Mouse (Mus musculus): ENCODE data around the gene Cpped1.

Cpped1 gene

GRCm38 (mm10) chr16:11909035-11909591 lies at the start of gene Cpped1:
Cpped1 (minus strand) TSS chr16:11909445.
- DNase-seq (ENCODE audit: inconsistent age in 2 of 2, low spot score in 1 of 2): peak; percentile 93 to 98

- DNase-seq (ENCODE audit: inconsistent age in 2 of 2, low spot score in 1 of 2): peak; percentile 28 to 86
Measured at GRCm38 (mm10) chr16:11940477-11940876, 31.2 kb upstream of the Cpped1 start.

- no peak for DNase-seq (ENCODE audit: inconsistent age in 2 of 2, low spot score in 1 of 2)
Measured at GRCm38 (mm10) chr16:11910801-11911200, 1.6 kb upstream of the Cpped1 start.

- DNase-seq (ENCODE audit: inconsistent age in 2 of 2, low spot score in 1 of 2): peak in 1 of 2 experiments; percentile 35
Measured at GRCm38 (mm10) chr16:11909817-11910216, 572 bp upstream of the Cpped1 start.

- no peak for DNase-seq (ENCODE audit: inconsistent age in 2 of 2, low spot score in 1 of 2)
Measured at GRCm38 (mm10) chr16:11908461-11909014, 707 bp downstream of the Cpped1 start.

- DNase-seq (ENCODE audit: inconsistent age in 2 of 2, low spot score in 1 of 2): no peak
Measured at GRCm38 (mm10) chr16:11907816-11908215, 1.4 kb downstream of the Cpped1 start.

- no peak for DNase-seq (ENCODE audit: inconsistent age in 2 of 2, low spot score in 1 of 2)
Measured at GRCm38 (mm10) chr16:11906906-11907305, 2.3 kb downstream of the Cpped1 start.

- no peak for DNase-seq (ENCODE audit: inconsistent age in 2 of 2, low spot score in 1 of 2)
Measured at GRCm38 (mm10) chr16:11905216-11905615, 4.0 kb downstream of the Cpped1 start.

GRCm38 (mm10) chr16:11902007-11902406 lies 7.2 kb downstream of the Cpped1 start:
- DNase-seq (ENCODE audit: inconsistent age in 2 of 2, low spot score in 1 of 2): no peak

GRCm38 (mm10) chr16:11900341-11900740 lies 8.9 kb downstream of the Cpped1 start:
- DNase-seq (ENCODE audit: inconsistent age in 2 of 2, low spot score in 1 of 2): peak in 1 of 2 experiments; percentile 77

GRCm38 (mm10) chr16:11896411-11896810 lies 12.8 kb downstream of the Cpped1 start:
- DNase-seq (ENCODE audit: inconsistent age in 2 of 2, low spot score in 1 of 2): no peak

- peak; percentile 39 to 51 for DNase-seq (ENCODE audit: inconsistent age in 2 of 2, low spot score in 1 of 2)
Measured at GRCm38 (mm10) chr16:11894877-11895276, 14.4 kb downstream of the Cpped1 start.

- DNase-seq (ENCODE audit: inconsistent age in 2 of 2, low spot score in 1 of 2): no peak
Measured at GRCm38 (mm10) chr16:11890186-11890585, 19.1 kb downstream of the Cpped1 start.

GRCm38 (mm10) chr16:11889741-11890140 lies 19.5 kb downstream of the Cpped1 start:
- no peak for DNase-seq (ENCODE audit: inconsistent age in 2 of 2, low spot score in 1 of 2)

- DNase-seq (ENCODE audit: inconsistent age in 2 of 2, low spot score in 1 of 2): no peak
Measured at GRCm38 (mm10) chr16:11881795-11882194, 27.4 kb downstream of the Cpped1 start.

- no peak for DNase-seq (ENCODE audit: inconsistent age in 2 of 2, low spot score in 1 of 2)
Measured at GRCm38 (mm10) chr16:11880461-11880860, 28.8 kb downstream of the Cpped1 start.

- no peak for DNase-seq (ENCODE audit: inconsistent age in 2 of 2, low spot score in 1 of 2)
Measured at GRCm38 (mm10) chr16:11879196-11879595, 30.0 kb downstream of the Cpped1 start.

GRCm38 (mm10) chr16:11875227-11875626 lies 34.0 kb downstream of the Cpped1 start:
- DNase-seq (ENCODE audit: inconsistent age in 2 of 2, low spot score in 1 of 2): no peak

GRCm38 (mm10) chr16:11873292-11873691 lies 36.0 kb downstream of the Cpped1 start:
- peak; percentile 24 to 61 for DNase-seq (ENCODE audit: inconsistent age in 2 of 2, low spot score in 1 of 2)

GRCm38 (mm10) chr16:11868486-11868885 lies 40.8 kb downstream of the Cpped1 start:
- no peak for DNase-seq (ENCODE audit: inconsistent age in 2 of 2, low spot score in 1 of 2)

GRCm38 (mm10) chr16:11852716-11853605 lies 56.3 kb downstream of the Cpped1 start:
- DNase-seq (ENCODE audit: inconsistent age in 2 of 2, low spot score in 1 of 2): no peak
